Mouse (Mus musculus) heart, postnatal 0 days (tissue): Measurements from ENCODE around the gene Eps8l1. TPM values are rescaled to one million over a fixed set of nuclear protein-coding genes. Genes with fewer than 3 reads are reported as not detected.

ENCODE experiments used
- ATAC-seq: fragments of 200-750 bp; cut with Nextera tagmentation; 2 replicates; pipeline ENCODE4 v1.8.0; 2017; ENCODE audit warnings: low read depth, moderate number of reproducible peaks, moderate library complexity; ENCODE audit not compliant: insufficient read depth
- DNase-seq: peaks from one replicate; pipeline ENCODE4 v3.0.0-alpha.2; 2016; ENCODE audit warnings: low spot score
- H3K27ac ChIP-seq: fragments of 300-500 bp; sonication (generic); 2 replicates; pipeline ENCODE4 v1.5.1; 2014; ENCODE audit warnings: low read depth, mild to moderate bottlenecking
- H3K27me3 ChIP-seq: fragments of 300-500 bp; sonication (generic); 2 replicates; pipeline ENCODE4 v1.6.1; 2014; ENCODE audit warnings: low read length, mixed read lengths; ENCODE audit not compliant: control insufficient read depth, insufficient read depth
- H3K36me3 ChIP-seq: fragments of 300-500 bp; sonication (generic); replicated peaks from 2 replicates; pipeline ENCODE4 v1.6.1; 2014; ENCODE audit warnings: low read length, mixed read lengths; ENCODE audit not compliant: control insufficient read depth, insufficient read depth
- H3K4me1 ChIP-seq: fragments of 300-500 bp; sonication (generic); 2 replicates; pipeline ENCODE4 v1.6.1; 2014; ENCODE audit warnings: antibody characterized with exemption; ENCODE audit not compliant: control insufficient read depth, insufficient read depth
- H3K4me2 ChIP-seq: fragments of 300-500 bp; sonication (generic); 2 replicates; pipeline ENCODE4 v1.6.1; 2014; ENCODE audit warnings: low read depth, mild to moderate bottlenecking, low read length, moderate library complexity
- H3K4me3 ChIP-seq: fragments of 300-500 bp; sonication (generic); 2 replicates; pipeline ENCODE4 v1.5.1; 2014; ENCODE audit warnings: low read depth, low read length
- H3K9ac ChIP-seq: fragments of 300-500 bp; sonication (generic); replicated peaks from 2 replicates; pipeline ENCODE4 v1.6.1; 2014; ENCODE audit warnings: low read depth, low read length, mixed read lengths
- H3K9me3 ChIP-seq: fragments of 300-500 bp; sonication (generic); replicated peaks from 2 replicates; pipeline ENCODE4 v1.6.1; 2016; ENCODE audit warnings: low read length; ENCODE audit not compliant: control insufficient read depth
- CTCF ChIP-seq: IDR thresholded peaks from 2 replicates; pipeline ENCODE4 v1.5.1; 2016; ENCODE audit warnings: antibody characterized with exemption, control low read depth, low read depth
- EP300 ChIP-seq: IDR thresholded peaks from 2 replicates; pipeline ENCODE4 v1.6.1; 2016; ENCODE audit warnings: antibody characterized with exemption, low read depth
- WGBS: fragments of 180-500 bp; shearing (Covaris S2); extraction: QIAGEN DNeasy Blood & Tissue Kit; methylation state at CpG from one replicate; pipeline ENCODE4 v1.1.7; 2014; 5-methylcytosine and 5-hydroxymethylcytosine counted together
- polyA plus RNA-seq: library from polyadenylated mRNA; unstranded; fragments of >200 nt; fragmentation: Nextera tagmentation; extraction: Ambion mirVana; gene quantifications from 2 replicates; pipeline ENCODE4 v1.2.1, GENCODE M21; 2015
- total RNA-seq: library from RNA; depleted of rRNA; stranded (reverse); fragments of >200 nt; gene quantifications from 2 replicates; pipeline ENCODE4 v1.2.3, GENCODE M21; 2014; ENCODE audit warnings: low replicate concordance

Gene Eps8l1
- total and polyA plus RNA-seq, 2 experiments from 2014 or later: 0.88 to 1.00 TPM

DNA sequence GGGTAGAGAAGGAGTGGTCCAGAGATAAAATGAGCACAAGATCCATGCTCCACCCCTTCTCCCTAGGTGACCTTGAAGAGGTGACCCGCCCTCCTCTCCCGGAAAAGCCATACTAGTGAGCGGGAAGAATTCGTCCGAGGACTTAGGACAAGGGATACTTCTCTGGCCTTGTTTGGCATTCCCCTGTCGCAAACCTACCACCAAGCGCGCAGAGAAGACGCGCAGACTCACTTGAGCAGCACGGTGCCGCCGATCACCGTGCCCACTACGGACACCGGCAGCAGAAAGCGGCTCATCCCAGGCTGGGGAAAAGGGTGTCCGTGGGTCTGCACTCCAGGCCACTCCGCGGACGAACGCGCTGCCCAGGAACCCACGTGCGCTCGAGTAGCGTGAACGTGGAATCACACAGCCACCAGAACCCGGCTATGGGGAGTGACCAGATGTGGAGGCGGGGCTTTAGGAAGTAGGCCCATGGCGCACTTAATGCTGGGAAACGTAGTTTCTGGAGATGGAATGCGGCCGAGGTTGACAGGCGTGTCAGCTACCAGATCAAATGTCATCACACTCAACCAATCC, 15.2 kb upstream of the Eps8l1 start, which contains the start of gene Rdh13:
Gene Rdh13 (minus strand): TSS at position 434 of the 576 bp plus-strand sequence.
- peak within 1 kb of the TSS; percentile 87 for H3K4me3 ChIP-seq
- ATAC-seq (peak; percentile 95), DNase-seq (peak; percentile 95)
- peak within 1 kb of the TSS; percentile 56 for H3K4me2 ChIP-seq
- H3K27me3 ChIP-seq: no peaks in the 10 kb centered on the region
- peaks cover 39% of the 10 kb centered on the region for H3K36me3 ChIP-seq
- 0 out of 2 replicates have a peak, but pooled peaks cover 7% of the 10 kb centered on the region for H3K4me1 ChIP-seq
- H3K9ac ChIP-seq: peak within 1 kb of the TSS; percentile 71
- peak within 1 kb of the TSS; percentile 94 for H3K27ac ChIP-seq
- no peaks in the 10 kb centered on the region for H3K9me3 ChIP-seq
- no peak for TF ChIP-seq EP300
- TF ChIP-seq CTCF: peak; percentile 1; the same call in 1 of the 2 replicates
- WGBS: 0% methylated on average over 35 of the region's 35 CpGs

DNA sequence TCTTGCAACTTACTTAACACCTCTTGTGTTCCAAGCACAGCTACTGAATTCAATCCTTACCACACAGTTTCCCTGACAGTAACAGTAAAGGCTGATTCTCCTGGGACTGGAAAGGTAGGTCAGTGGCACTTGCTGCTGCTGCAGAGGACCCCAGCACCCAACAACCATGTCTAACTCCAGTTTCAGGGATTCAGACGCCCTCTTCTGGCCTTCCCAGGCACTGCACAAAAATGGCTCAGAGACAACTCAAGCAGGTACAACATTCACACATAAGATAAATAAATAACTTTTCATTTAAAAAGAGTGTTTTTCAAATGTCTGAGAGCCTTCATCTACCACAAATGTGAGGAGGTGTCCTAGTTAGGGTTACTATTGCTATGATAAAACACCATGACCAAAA, 13.3 kb upstream of the Eps8l1 start:
- Histone ChIP-seq H3K9ac (no peak overlapping the region), H3K9me3 (no peaks in the 10 kb centered on the region), H3K4me2 (no peak overlapping the region), H3K4me3 (no peak overlapping the region), H3K36me3 (peaks cover 21% of the 10 kb centered on the region), H3K4me1 (0 out of 2 replicates have a peak, but pooled peaks cover 7% of the 10 kb centered on the region), H3K27ac (no peak overlapping the region), H3K27me3 (no peaks in the 10 kb centered on the region)
- DNase-seq: no peak
- 0% methylated on average over 1 of the region's 1 CpGs for WGBS
- TF ChIP-seq CTCF (no peak), EP300 (no peak)
- ATAC-seq: no peak

- 81% methylated on average over 3 of the region's 3 CpGs for WGBS
- 0 out of 2 replicates have a peak, but pooled peaks cover 7% of the 10 kb centered on the region for H3K4me1 ChIP-seq
These were observed 12.0 kb upstream of the Eps8l1 start for GRCm38 (mm10) chr7:4448439-4448838.

GRCm38 (mm10) chr7:4449211-4449610, 11.3 kb upstream of the Eps8l1 start:
- Histone ChIP-seq H3K9ac (no peak overlapping the region), H3K4me3 (no peak overlapping the region), H3K27ac (no peak overlapping the region), H3K27me3 (no peaks in the 10 kb centered on the region), H3K4me1 (0 out of 2 replicates have a peak, but pooled peaks cover 7% of the 10 kb centered on the region), H3K9me3 (no peaks in the 10 kb centered on the region), H3K36me3 (0 out of 2 replicates have a peak, but pooled peaks cover under 1% of the 10 kb centered on the region), H3K4me2 (no peak overlapping the region)
- DNase-seq (no peak), ATAC-seq (no peak)
- no peak for TF ChIP-seq CTCF
- no peak for TF ChIP-seq EP300
- 20% methylated on average over 2 of the region's 2 CpGs for WGBS

More at GRCm38 (mm10) chr7:4448439-4448838, 12.0 kb upstream of the Eps8l1 start:
- ATAC-seq (no peak), DNase-seq (no peak)
- H3K27ac ChIP-seq: no peak overlapping the region
- no peaks in the 10 kb centered on the region for H3K9me3 ChIP-seq
- no peak for TF ChIP-seq CTCF
- TF ChIP-seq EP300: no peak
- H3K36me3 ChIP-seq: peaks cover 8% of the 10 kb centered on the region
- H3K27me3 ChIP-seq: no peaks in the 10 kb centered on the region
- H3K4me2 ChIP-seq: no peak overlapping the region
- no peak overlapping the region for H3K9ac ChIP-seq
- H3K4me3 ChIP-seq: no peak overlapping the region

DNA sequence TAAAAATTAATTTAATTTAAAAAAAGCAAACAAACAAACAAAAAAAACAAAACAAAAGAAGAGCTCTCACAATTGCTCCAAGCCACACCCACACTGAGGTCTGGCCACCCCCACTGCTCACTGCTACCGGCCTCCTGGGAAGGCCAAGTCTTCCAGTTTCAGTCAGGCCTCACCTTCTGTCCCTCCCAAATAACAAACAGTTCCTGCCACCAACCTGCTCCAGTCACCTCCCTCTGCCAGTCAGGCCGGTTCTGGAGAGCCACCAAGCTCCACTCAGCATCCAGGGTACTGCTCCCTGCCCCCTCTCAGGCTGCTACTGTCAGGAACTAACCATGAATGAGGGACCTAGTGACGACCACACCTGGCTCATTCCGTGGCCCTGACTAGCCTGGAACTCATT, 7.8 kb upstream of the Eps8l1 start:
- Histone ChIP-seq H3K9ac (no peak overlapping the region), H3K27me3 (no peaks in the 10 kb centered on the region), H3K27ac (no peak overlapping the region), H3K9me3 (no peaks in the 10 kb centered on the region), H3K4me1 (no peaks in the 10 kb centered on the region), H3K36me3 (no peaks in the 10 kb centered on the region), H3K4me2 (no peak overlapping the region), H3K4me3 (no peak overlapping the region)
- TF ChIP-seq CTCF: no peak
- no peak for TF ChIP-seq EP300
- 25% methylated on average over 4 of the region's 4 CpGs for WGBS
- ATAC-seq: no peak
- no peak for DNase-seq
